ENCODE assay signal across 11 mouse cellular contexts in genomic region chr4:154297761-154298160, GRCm38 (mm10). TPM values are rescaled to one million over a fixed set of nuclear protein-coding genes. Genes with fewer than 3 reads are reported as not detected.
A peak's percentile ranks its signal among the peaks of the same experiment; 100 is the strongest.
DNase-seq lines count a peak whose midpoint lies in the region; ATAC-seq and TF ChIP-seq lines count a peak whose summit lies in the region.
"Had no signal": no experiment of that assay in that cellular context is flagged by ENCODE, and none has a peak within 500 bp of the region (broad histone marks: within the 10 kb centered on the region; RNA-seq: fewer than 3 reads in every experiment).

No protein-coding gene starts in this region.

- intact Hi-C loops in left cerebral cortex, postnatal 14 days (cut with DNase I): loop anchor here (10.0 kb wide), 1 partner anchor 233 kb away; no protein-coding TSS in a partner anchor

- H3K4me1 ChIP-seq in ES-E14 (ENCODE audit: control insufficient read depth in 2 of 2, insufficient read depth in 2 of 2, low read length in 2 of 2, poor library complexity in 1 of 2): peaks cover 1 to 15% of the 10 kb centered on the region in 2 experiments; a peak in 1 of 4 replicates
- peaks cover 51% of the 10 kb centered on the region for H3K4me1 ChIP-seq in kidney, embryonic 16.5 days (ENCODE audit: insufficient read depth, low read length)
- no peaks in the 10 kb centered on the region; the same call in 1 of the 2 replicates for H3K4me1 ChIP-seq in lung, postnatal 0 days (ENCODE audit: insufficient read depth, low read depth, low read length)

- H3K4me2 ChIP-seq in kidney, embryonic 16.5 days (replicated peaks; ENCODE audit: low read depth, low read length): peak overlapping the region; percentile 43
- H3K4me2 ChIP-seq in lung, postnatal 0 days (replicated peaks; ENCODE audit: low read depth, low read length): no peak overlapping the region; the same call in 1 of the 2 replicates

- peak overlapping the region in 1 of 2 experiments; percentile 28; a peak in 1 of 4 replicates for H3K4me3 ChIP-seq in ES-E14 (ENCODE audit: insufficient read depth in 1 of 2, low read depth in 1 of 2, low read length in 2 of 2, poor library complexity in 1 of 2, severe bottlenecking in 1 of 2)
- H3K4me3 ChIP-seq in kidney, embryonic 16.5 days (ENCODE audit: low read length): peak overlapping the region; percentile 31
- no peak overlapping the region for H3K4me3 ChIP-seq in lung, postnatal 0 days (ENCODE audit: low read depth, low read length)

- no peaks in the 10 kb centered on the region for H3K9me3 ChIP-seq in ES-E14 (ENCODE audit: control insufficient read depth, insufficient read depth, low read depth, low read length)
- no peaks in the 10 kb centered on the region for H3K9me3 ChIP-seq in kidney, embryonic 16.5 days (ENCODE audit: low read length)
- H3K9me3 ChIP-seq in lung, postnatal 0 days (ENCODE audit: low read length): no peaks in the 10 kb centered on the region

- WGBS in kidney, embryonic 16.5 days: 23% methylated on average over 9 of the region's 9 CpGs
- WGBS in lung, postnatal 0 days: 29% methylated on average over 9 of the region's 9 CpGs

- no peak for TF ChIP-seq EP300 in lung, postnatal 0 days (IDR thresholded peaks at IDR 0.05)

- in situ Hi-C loops in ES-E14 (cut with MboI; ENCODE audit: low sequenced_read_pairs in 2 of 2, unreplicated experiment in 2 of 2): no loop called here

- TF ChIP-seq CTCF in lung, postnatal 0 days (IDR thresholded peaks at IDR 0.05): no peak

- H3K36me3 ChIP-seq in ES-E14 (ENCODE audit: control insufficient read depth, insufficient read depth, low read length, poor library complexity, severe bottlenecking): no peaks in the 10 kb centered on the region
- H3K36me3 ChIP-seq in kidney, embryonic 16.5 days (ENCODE audit: insufficient read depth, low read length): no peaks in the 10 kb centered on the region
- no peaks in the 10 kb centered on the region for H3K36me3 ChIP-seq in lung, postnatal 0 days (ENCODE audit: insufficient read depth, low read length)

- H3K9ac ChIP-seq in ES-E14 (ENCODE audit: insufficient read depth, low read depth, low read length, poor library complexity, severe bottlenecking): no peak overlapping the region
- peak overlapping the region; percentile 52 for H3K9ac ChIP-seq in kidney, embryonic 16.5 days (replicated peaks; ENCODE audit: low read length)
- H3K9ac ChIP-seq in lung, postnatal 0 days (replicated peaks; ENCODE audit: low read depth): no peak overlapping the region

- H3K27ac ChIP-seq in ES-E14 (ENCODE audit: insufficient read depth, low read depth, low read length, poor library complexity, severe bottlenecking): no peak overlapping the region
- H3K27ac ChIP-seq in kidney, embryonic 16.5 days (ENCODE audit: low read length): peak overlapping the region; percentile 79
- H3K27ac ChIP-seq in lung, postnatal 0 days (ENCODE audit: low read length): no peak overlapping the region

- DNase-seq in ES-E14 (ENCODE audit: low read depth, low spot score): peak; percentile 67
- peak; percentile 65 for DNase-seq in embryo, embryonic 11 days
- peak; percentile 58 for DNase-seq in lung, postnatal 0 days (ENCODE audit: low spot score)
- DNase-seq in left cerebral cortex, postnatal 14 days (ENCODE audit: low spot score in 2 of 2): no peak
- no peak for DNase-seq in cerebellum, adult 9-10 months
- no peak for DNase-seq in adrenal gland, postnatal 25 days
- no peak for DNase-seq in gastrocnemius, adult 18-20 months (ENCODE audit: low spot score)
- DNase-seq: heart, adult 11 months; thymus, adult 18-20 months had no signal

- peaks cover 23% of the 10 kb centered on the region for H3K27me3 ChIP-seq in kidney, embryonic 16.5 days (ENCODE audit: insufficient read depth, low read length)
- H3K27me3 ChIP-seq in lung, postnatal 0 days (replicated peaks; ENCODE audit: insufficient read depth, low read length): no peaks in the 10 kb centered on the region; the same call in 1 of the 2 replicates

- peak; percentile 18 for ATAC-seq in kidney, embryonic 16.5 days (ENCODE audit: low FRiP score, low TSS enrichment)
- ATAC-seq in lung, postnatal 0 days: no peak

TF ChIP-seq in ES-E14, 5 proteins besides CTCF, POLR2A, EP300 and RAD21:
- TF ChIP-seq HCFC1 (IDR thresholded peaks at IDR 0.05; ENCODE audit: borderline replicate concordance, insufficient read depth, low read length) (no peak), MAFK (IDR thresholded peaks at IDR 0.05; ENCODE audit: insufficient read depth, low read depth, low read length) (no peak), ZC3H11A (IDR thresholded peaks at IDR 0.05; ENCODE audit: borderline replicate concordance, low read depth, low read length) (no peak), CHD2 (IDR thresholded peaks at IDR 0.05; ENCODE audit: low read depth, low read length) (no peak), ZNF384 (IDR thresholded peaks at IDR 0.05; ENCODE audit: low read depth, low read length) (no peak)
TF ChIP-seq in ES-E14: peak in this region for 0.

RNA-seq across cellular contexts. Expression of gene Arhgef16, which starts 3.7 kb away (rescaled TPM):
- 4.2 and 6.8 TPM in 2 replicates for total RNA-seq in ES-E14 (2012; rRNA removed)
- polyA plus RNA-seq in kidney, embryonic 16.5 days (2015; fragmentation: Nextera tagmentation; extraction: Ambion mirVana): 44.2 and 44.3 TPM in 2 replicates
- polyA plus RNA-seq in lung, postnatal 0 days (2015; fragmentation: Nextera tagmentation; extraction: Ambion mirVana): 15.9 and 20.2 TPM in 2 replicates
- total RNA-seq in left cerebral cortex, postnatal 14 days (2021): under 1 TPM; 0.13 to 0.49 TPM
- total RNA-seq in adrenal gland, postnatal 25 days (2021): 0.21 and 0.62 TPM in 2 replicates
- under 1 TPM; 0.09 to 0.26 TPM for total RNA-seq in gastrocnemius, adult 18-20 months (2021)
- total RNA-seq: megakaryocyte-erythroid progenitor cell, adult 5-6 weeks had no signal

RNA-seq across cellular contexts. Expression of gene B230104I21Rik, which starts 38.2 kb away (rescaled TPM):
- not detected in 2 replicates for total RNA-seq in ES-E14 (2012; rRNA removed)
- 0.37 TPM in 1 of 2 replicates, not detected in the other for polyA plus RNA-seq in kidney, embryonic 16.5 days (2015; fragmentation: Nextera tagmentation; extraction: Ambion mirVana)
- polyA plus RNA-seq in lung, postnatal 0 days (2015; fragmentation: Nextera tagmentation; extraction: Ambion mirVana): not detected in 2 replicates
- total RNA-seq in left cerebral cortex, postnatal 14 days (2021): not detected
- total RNA-seq in adrenal gland, postnatal 25 days (2021): not detected in 2 replicates
- total RNA-seq in gastrocnemius, adult 18-20 months (2021): not detected
- total RNA-seq: megakaryocyte-erythroid progenitor cell, adult 5-6 weeks had no signal

Comparison
In these comparisons a context has a peak if more than half of its experiments do, and no peak if none do; other contexts are left out.
1. DNase-seq: peak in ES-E14 (single experiment), embryo, embryonic 11 days (single experiment) and lung, postnatal 0 days (single experiment); none in left cerebral cortex, postnatal 14 days (0 of 2), cerebellum, adult 9-10 months (single experiment), adrenal gland, postnatal 25 days (single experiment) and gastrocnemius, adult 18-20 months (single experiment).